Mouse (Mus musculus): ENCODE measurements around the gene Krt19. TPM values are rescaled to one million over a fixed set of nuclear protein-coding genes. Genes with fewer than 3 reads are reported as not detected.

Gene Krt19
- polyA plus RNA-seq, 1 experiment, result not detected

GRCm38 (mm10) chr11:100121466-100121865 is 27.0 kb downstream of the Krt19 start, which contains the start of gene Krt13:
Krt13 (minus strand) TSS chr11:100121566.
- no peak within 1 kb of the TSS for H3K4me3 ChIP-seq (ENCODE audit: insufficient read depth, low read depth, low read length)
- no peak within 1 kb of the TSS for H3K27ac ChIP-seq (ENCODE audit: insufficient read depth, low read depth, low read length)
- 77% methylated on average over 3 of the region's 3 CpGs for WGBS
- TF ChIP-seq CTCF (IDR thresholded peaks at IDR 0.05; ENCODE audit: insufficient read depth, low read depth, low read length) (no peak), POLR2A (IDR thresholded peaks at IDR 0.05; ENCODE audit: insufficient read depth, low read depth, low read length) (no peak)
- H3K4me1 ChIP-seq (ENCODE audit: control insufficient read depth, insufficient read depth, low read length), result no peaks in the 10 kb centered on the region

GRCm38 (mm10) chr11:100120331-100120730 is 28.1 kb downstream of the Krt19 start:
- no peaks in the 10 kb centered on the region for H3K4me1 ChIP-seq (ENCODE audit: control insufficient read depth, insufficient read depth, low read length)
- H3K4me3 ChIP-seq (ENCODE audit: insufficient read depth, low read depth, low read length), result no peak overlapping the region
- WGBS, result 88% methylated on average over 5 of the region's 5 CpGs
- TF ChIP-seq CTCF (IDR thresholded peaks at IDR 0.05; ENCODE audit: insufficient read depth, low read depth, low read length), result no peak
- no peak for TF ChIP-seq POLR2A (IDR thresholded peaks at IDR 0.05; ENCODE audit: insufficient read depth, low read depth, low read length)
- no peak overlapping the region for H3K27ac ChIP-seq (ENCODE audit: insufficient read depth, low read depth, low read length)

- Histone ChIP-seq H3K4me1 (ENCODE audit: control insufficient read depth, insufficient read depth, low read length) (no peaks in the 10 kb centered on the region), H3K4me3 (ENCODE audit: insufficient read depth, low read depth, low read length) (no peak overlapping the region), H3K27ac (ENCODE audit: insufficient read depth, low read depth, low read length) (no peak overlapping the region)
- WGBS, result 83% methylated on average over 2 of the region's 2 CpGs
- TF ChIP-seq POLR2A (IDR thresholded peaks at IDR 0.05; ENCODE audit: insufficient read depth, low read depth, low read length), result no peak
- TF ChIP-seq CTCF (IDR thresholded peaks at IDR 0.05; ENCODE audit: insufficient read depth, low read depth, low read length), result no peak
Observed at GRCm38 (mm10) chr11:100113742-100114029, 34.8 kb downstream of the Krt19 start.

GRCm38 (mm10) chr11:100112935-100113741 is 35.3 kb downstream of the Krt19 start:
- 88% methylated on average over 11 of the region's 11 CpGs for WGBS

GRCm38 (mm10) chr11:100105576-100106122 is 42.8 kb downstream of the Krt19 start, which contains the start of gene Krt36:
Krt36 (minus strand) TSS chr11:100105626.
- H3K4me3 ChIP-seq (ENCODE audit: insufficient read depth, low read depth, low read length), result no peak within 1 kb of the TSS
- WGBS, result 94% methylated on average over 6 of the region's 6 CpGs
- no peak for TF ChIP-seq POLR2A (IDR thresholded peaks at IDR 0.05; ENCODE audit: insufficient read depth, low read depth, low read length)
- TF ChIP-seq CTCF (IDR thresholded peaks at IDR 0.05; ENCODE audit: insufficient read depth, low read depth, low read length), result no peak
- H3K27ac ChIP-seq (ENCODE audit: insufficient read depth, low read depth, low read length), result no peak within 1 kb of the TSS
- 0 out of 2 replicates have a peak, but pooled peaks cover 3% of the 10 kb centered on the region for H3K4me1 ChIP-seq (ENCODE audit: control insufficient read depth, insufficient read depth, low read length)

More at GRCm38 (mm10) chr11:100112935-100113741, 35.3 kb downstream of the Krt19 start:
- TF ChIP-seq CTCF (IDR thresholded peaks at IDR 0.05; ENCODE audit: insufficient read depth, low read depth, low read length), result no peak
- TF ChIP-seq POLR2A (IDR thresholded peaks at IDR 0.05; ENCODE audit: insufficient read depth, low read depth, low read length), result no peak
- Histone ChIP-seq H3K27ac (ENCODE audit: insufficient read depth, low read depth, low read length) (no peak overlapping the region), H3K4me3 (ENCODE audit: insufficient read depth, low read depth, low read length) (no peak overlapping the region), H3K4me1 (ENCODE audit: control insufficient read depth, insufficient read depth, low read length) (no peaks in the 10 kb centered on the region)

GRCm38 (mm10) chr11:100102693-100103429 is 45.6 kb downstream of the Krt19 start:
- 67% methylated on average over 15 of the region's 15 CpGs for WGBS
- H3K27ac ChIP-seq (ENCODE audit: insufficient read depth, low read depth, low read length), result no peak overlapping the region
- H3K4me3 ChIP-seq (ENCODE audit: insufficient read depth, low read depth, low read length), result no peak overlapping the region
- no peak for TF ChIP-seq CTCF (IDR thresholded peaks at IDR 0.05; ENCODE audit: insufficient read depth, low read depth, low read length)
- no peak for TF ChIP-seq POLR2A (IDR thresholded peaks at IDR 0.05; ENCODE audit: insufficient read depth, low read depth, low read length)
- H3K4me1 ChIP-seq (ENCODE audit: control insufficient read depth, insufficient read depth, low read length), result 0 out of 2 replicates have a peak, but pooled peaks cover 3% of the 10 kb centered on the region

GRCm38 (mm10) chr11:100100391-100100790 is 48.1 kb downstream of the Krt19 start:
- 60% methylated on average over 4 of the region's 4 CpGs for WGBS
- no peak overlapping the region for H3K4me3 ChIP-seq (ENCODE audit: insufficient read depth, low read depth, low read length)
- TF ChIP-seq CTCF (IDR thresholded peaks at IDR 0.05; ENCODE audit: insufficient read depth, low read depth, low read length) (no peak), POLR2A (IDR thresholded peaks at IDR 0.05; ENCODE audit: insufficient read depth, low read depth, low read length) (no peak)

GRCm38 (mm10) chr11:100097819-100098218 is 50.6 kb downstream of the Krt19 start:
- Histone ChIP-seq H3K4me1 (ENCODE audit: control insufficient read depth, insufficient read depth, low read length) (no peaks in the 10 kb centered on the region), H3K4me3 (ENCODE audit: insufficient read depth, low read depth, low read length) (no peak overlapping the region), H3K27ac (ENCODE audit: insufficient read depth, low read depth, low read length) (no peak overlapping the region)
- TF ChIP-seq CTCF (IDR thresholded peaks at IDR 0.05; ENCODE audit: insufficient read depth, low read depth, low read length), result no peak
- TF ChIP-seq POLR2A (IDR thresholded peaks at IDR 0.05; ENCODE audit: insufficient read depth, low read depth, low read length), result no peak
- 88% methylated on average over 9 of the region's 9 CpGs for WGBS

More at GRCm38 (mm10) chr11:100100391-100100790, 48.1 kb downstream of the Krt19 start:
- 0 out of 2 replicates have a peak, but pooled peaks cover 3% of the 10 kb centered on the region for H3K4me1 ChIP-seq (ENCODE audit: control insufficient read depth, insufficient read depth, low read length)
- H3K27ac ChIP-seq (ENCODE audit: insufficient read depth, low read depth, low read length), result no peak overlapping the region

All from olfactory bulb, adult 2 months (tissue).